Mouse (Mus musculus) liver, adult 2 months (tissue): ENCODE measurements at regions not wholly inside any gene's neighbourhood (a gene's known extent, or its start where the extent isn't known, plus 50 kb on each side); places are given as distances from the start of the nearest gene placed in this dataset.
A peak's percentile ranks its signal among the peaks of the same experiment; 100 is the strongest.

Source experiments
- DNase-seq: peaks from one replicate; pipeline ENCODE4 v3.0.0-alpha.2; 2011; ENCODE audit warnings: low read depth, low spot score; ENCODE audit errors: extremely low read depth
- H3K27ac ChIP-seq: fragments of 200-500 bp; replicated peaks from 2 replicates; pipeline ENCODE4 v1.5.1; 2012; ENCODE audit warnings: low read depth, mild to moderate bottlenecking, control low read depth, inconsistent platforms, low read length; ENCODE audit not compliant: insufficient read depth
- H3K27me3 ChIP-seq: fragments of 200-500 bp; 2 replicates; pipeline ENCODE4 v1.6.1; 2012; ENCODE audit warnings: mild to moderate bottlenecking, moderate library complexity, low read length, inconsistent platforms; ENCODE audit not compliant: control insufficient read depth, insufficient read depth
- H3K36me3 ChIP-seq: fragments of 200-500 bp; 2 replicates; pipeline ENCODE4 v1.6.1; 2012; ENCODE audit warnings: low read length, inconsistent platforms; ENCODE audit not compliant: control insufficient read depth, insufficient read depth
- H3K4me1 ChIP-seq: fragments of 200-500 bp; 2 replicates; pipeline ENCODE4 v1.6.1; 2011; ENCODE audit warnings: low read length; ENCODE audit not compliant: control insufficient read depth, insufficient read depth
- H3K4me3 ChIP-seq: fragments of 200-500 bp; 2 replicates; pipeline ENCODE4 v1.5.1; 2011; ENCODE audit warnings: low read depth, mild to moderate bottlenecking, control low read depth, low read length, moderate library complexity; ENCODE audit not compliant: insufficient read depth
- H3K79me2 ChIP-seq: fragments of 200-500 bp; 2 replicates; pipeline ENCODE4 v1.6.1; 2012; ENCODE audit warnings: inconsistent platforms, mild to moderate bottlenecking, low read length, moderate library complexity; ENCODE audit not compliant: control insufficient read depth, insufficient read depth
- H3K9ac ChIP-seq: fragments of 200-500 bp; 2 replicates; pipeline ENCODE4 v1.6.1; 2012; ENCODE audit warnings: low read depth, mild to moderate bottlenecking, control low read depth, inconsistent platforms, low read length
- CTCF ChIP-seq: fragments of 200-500 bp; IDR thresholded peaks from 2 replicates; pipeline ENCODE4 v1.5.1; 2011; ENCODE audit warnings: low read depth, low read length, control low read depth
- POLR2A ChIP-seq: fragments of 200-500 bp; IDR thresholded peaks from 2 replicates; pipeline ENCODE4 v1.6.1; 2011; ENCODE audit warnings: low read length, control low read depth; ENCODE audit not compliant: insufficient read depth; ENCODE audit errors: extremely low read depth
- WGBS: fragments of 180-500 bp; shearing (Covaris S2); methylation state at CpG from one replicate; pipeline ENCODE4 v1.1.7; 2018; 5-methylcytosine and 5-hydroxymethylcytosine counted together

- no peak for TF ChIP-seq POLR2A
- TF ChIP-seq CTCF: no peak
- no peaks in the 10 kb centered on the region for H3K79me2 ChIP-seq
- no peak overlapping the region for H3K27ac ChIP-seq
- no peaks in the 10 kb centered on the region for H3K4me1 ChIP-seq
- no peak overlapping the region for H3K9ac ChIP-seq
- H3K36me3 ChIP-seq: no peaks in the 10 kb centered on the region
- no peaks in the 10 kb centered on the region for H3K27me3 ChIP-seq
- no peak for DNase-seq
- H3K4me3 ChIP-seq: no peak overlapping the region
- WGBS: 40% methylated on average over 9 of the region's 10 CpGs
Measured at GRCm38 (mm10) chrX:12467528-12468179, 119.9 kb upstream of the Atp6ap2 start.

GRCm38 (mm10) chrX:12472296-12472695, 115.3 kb upstream of the Atp6ap2 start:
- Histone ChIP-seq H3K36me3 (no peaks in the 10 kb centered on the region), H3K4me3 (no peak overlapping the region), H3K4me1 (no peaks in the 10 kb centered on the region), H3K79me2 (no peaks in the 10 kb centered on the region), H3K9ac (no peak overlapping the region), H3K27ac (no peak overlapping the region), H3K27me3 (no peaks in the 10 kb centered on the region)
- WGBS: 89% methylated on average over 5 of the region's 5 CpGs
- TF ChIP-seq CTCF (no peak), POLR2A (no peak)
- DNase-seq: no peak

- TF ChIP-seq CTCF: no peak
- no peak for TF ChIP-seq POLR2A
- 83% methylated on average over 6 of the region's 6 CpGs for WGBS
- H3K27ac ChIP-seq: no peak overlapping the region
- DNase-seq: no peak
- no peaks in the 10 kb centered on the region for H3K4me1 ChIP-seq
- no peaks in the 10 kb centered on the region for H3K27me3 ChIP-seq
- no peak overlapping the region for H3K4me3 ChIP-seq
- no peaks in the 10 kb centered on the region for H3K36me3 ChIP-seq
- no peaks in the 10 kb centered on the region for H3K79me2 ChIP-seq
- no peak overlapping the region for H3K9ac ChIP-seq
Measured at GRCm38 (mm10) chrX:12479207-12479606, 108.4 kb upstream of the Atp6ap2 start.

GRCm38 (mm10) chrX:12490957-12491356, 96.6 kb upstream of the Atp6ap2 start:
- no peaks in the 10 kb centered on the region for H3K27me3 ChIP-seq
- no peak for DNase-seq
- WGBS: 93% methylated on average over 7 of the region's 7 CpGs

GRCm38 (mm10) chrX:12493216-12493615, 94.4 kb upstream of the Atp6ap2 start:
- TF ChIP-seq POLR2A (no peak), CTCF (no peak)
- Histone ChIP-seq H3K27ac (no peak overlapping the region), H3K9ac (no peak overlapping the region), H3K79me2 (no peaks in the 10 kb centered on the region), H3K4me3 (no peak overlapping the region), H3K27me3 (no peaks in the 10 kb centered on the region), H3K36me3 (no peaks in the 10 kb centered on the region), H3K4me1 (no peaks in the 10 kb centered on the region)
- 42% methylated on average over 5 of the region's 5 CpGs for WGBS
- peak; percentile 23 for DNase-seq

More at GRCm38 (mm10) chrX:12490957-12491356, 96.6 kb upstream of the Atp6ap2 start:
- no peaks in the 10 kb centered on the region for H3K4me1 ChIP-seq
- H3K36me3 ChIP-seq: no peaks in the 10 kb centered on the region
- no peak for TF ChIP-seq CTCF
- no peak for TF ChIP-seq POLR2A
- no peak overlapping the region for H3K4me3 ChIP-seq
- no peak overlapping the region for H3K27ac ChIP-seq
- H3K9ac ChIP-seq: no peak overlapping the region
- no peaks in the 10 kb centered on the region for H3K79me2 ChIP-seq

GRCm38 (mm10) chrX:12493916-12494315, 93.7 kb upstream of the Atp6ap2 start:
- TF ChIP-seq CTCF (no peak), POLR2A (no peak)
- Histone ChIP-seq H3K79me2 (no peaks in the 10 kb centered on the region), H3K4me3 (no peak overlapping the region), H3K36me3 (no peaks in the 10 kb centered on the region), H3K27me3 (no peaks in the 10 kb centered on the region), H3K27ac (no peak overlapping the region), H3K9ac (no peak overlapping the region), H3K4me1 (no peaks in the 10 kb centered on the region)
- 73% methylated on average over 3 of the region's 3 CpGs for WGBS
- DNase-seq: no peak
